Mouse (Mus musculus) NIH3T3 (cell line): Measurements from ENCODE around the gene Ppif.

Source experiments
- DNase-seq: peaks from one replicate; pipeline ENCODE4 v3.0.0-alpha.2; 2012; ENCODE audit warnings: low read depth

The Ppif gene

DNA sequence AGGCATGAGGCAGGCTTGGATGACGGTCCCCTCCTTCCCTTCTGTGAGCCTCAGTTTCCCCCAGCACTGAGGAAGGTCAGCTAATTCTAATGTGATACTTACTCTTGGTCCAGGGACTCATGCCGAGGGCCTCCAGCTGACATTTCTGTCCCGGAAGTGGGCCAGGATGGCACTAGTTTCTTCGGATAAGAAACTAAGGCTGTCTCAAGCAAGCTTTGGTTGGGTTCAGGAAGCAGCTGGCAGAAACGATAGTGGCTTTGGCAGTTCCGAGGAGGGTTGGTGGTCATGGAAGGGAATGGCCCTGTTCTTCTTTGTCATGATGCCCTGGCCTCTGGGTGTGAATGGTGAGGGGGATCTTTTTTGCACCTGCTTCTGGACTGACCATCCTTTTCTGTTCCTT lies 1.1 kb downstream of the Ppif start:
- DNase-seq = no peak

DNA sequence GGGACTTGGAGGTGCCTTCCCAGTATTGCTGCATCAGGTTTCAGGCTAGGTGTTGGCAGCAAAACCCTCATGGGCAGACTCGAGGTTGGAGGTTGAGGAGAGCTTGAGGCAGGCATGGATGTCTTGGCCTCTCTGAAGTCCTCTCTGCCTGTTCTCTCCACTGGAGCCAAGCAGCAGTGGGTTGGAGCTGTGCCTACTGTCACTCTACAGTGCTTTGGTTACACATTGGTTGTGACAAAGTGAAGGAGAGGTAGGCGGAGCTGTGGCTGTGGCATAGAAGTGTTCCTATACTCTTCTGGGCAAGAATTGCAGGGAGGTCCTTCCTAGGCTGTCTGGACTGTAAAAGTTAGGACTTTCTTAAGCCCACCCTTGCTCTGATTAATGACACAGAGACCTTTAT lies 2.4 kb downstream of the Ppif start:
- no peak for DNase-seq

DNA sequence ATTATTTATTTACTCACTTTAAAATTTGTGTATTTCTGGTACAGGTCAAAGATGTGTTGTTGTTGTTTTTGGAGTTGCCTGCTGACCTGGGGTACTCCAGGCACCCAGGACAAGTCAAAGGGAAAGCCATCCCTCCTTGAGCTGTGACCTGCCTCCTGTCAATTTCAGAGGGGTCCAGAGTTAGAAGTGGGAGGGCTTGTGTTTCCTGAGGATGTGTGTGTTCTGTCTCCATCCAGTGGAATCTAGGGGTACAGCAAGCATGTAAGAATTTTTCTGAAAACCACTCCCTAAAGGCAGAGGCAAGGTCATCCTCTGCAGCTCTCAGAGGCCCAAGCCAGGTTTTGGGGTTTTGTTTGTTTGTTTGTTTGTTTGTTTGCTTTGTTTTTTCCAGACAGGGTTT lies 8.0 kb downstream of the Ppif start:
- peak; percentile 71 for DNase-seq

DNA sequence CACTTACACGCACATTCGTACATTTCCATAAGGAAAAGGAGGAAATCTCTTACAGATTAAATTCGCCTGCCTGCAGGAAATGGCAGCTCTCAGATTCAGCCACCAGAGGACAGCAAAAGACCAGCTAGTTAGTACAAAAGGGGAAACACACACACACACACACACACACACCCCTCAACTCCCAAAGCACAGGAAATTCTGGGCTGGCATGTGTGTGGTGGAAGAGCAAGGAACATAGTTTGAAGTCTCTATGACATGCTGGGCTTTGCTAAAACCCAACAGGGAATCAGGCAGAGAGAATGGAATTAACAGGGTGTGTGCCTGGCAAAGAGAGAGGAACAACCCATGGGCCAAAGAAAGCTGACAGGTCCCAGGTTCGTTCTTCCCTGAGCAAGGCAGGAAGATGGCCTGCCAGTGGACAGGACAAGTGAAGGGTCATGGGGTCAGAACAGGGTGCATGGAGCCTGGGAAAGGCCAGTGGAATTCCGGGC lies 13.8 kb downstream of the Ppif start:
- peak; percentile 84 for DNase-seq

DNA sequence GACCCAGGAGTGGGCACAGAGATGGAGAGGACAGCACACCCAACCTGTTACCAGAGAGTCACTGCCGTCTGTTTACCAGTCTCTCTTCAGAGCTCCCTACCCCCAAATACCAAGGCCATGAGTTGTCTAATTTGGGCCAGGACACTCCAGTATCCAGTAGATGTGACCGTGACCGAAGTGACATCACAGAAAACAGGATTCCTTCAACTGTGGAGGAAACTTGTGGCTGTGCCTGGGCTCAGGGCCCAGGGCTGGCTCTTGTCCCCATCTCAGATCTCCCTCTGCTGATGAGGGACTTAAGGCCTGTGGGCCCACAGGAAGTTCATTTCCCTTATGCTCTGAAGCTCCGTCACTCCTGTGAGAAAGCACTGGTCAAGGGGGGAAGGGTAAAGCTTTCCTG lies 14.5 kb downstream of the Ppif start:
- peak; percentile 28 for DNase-seq

DNA sequence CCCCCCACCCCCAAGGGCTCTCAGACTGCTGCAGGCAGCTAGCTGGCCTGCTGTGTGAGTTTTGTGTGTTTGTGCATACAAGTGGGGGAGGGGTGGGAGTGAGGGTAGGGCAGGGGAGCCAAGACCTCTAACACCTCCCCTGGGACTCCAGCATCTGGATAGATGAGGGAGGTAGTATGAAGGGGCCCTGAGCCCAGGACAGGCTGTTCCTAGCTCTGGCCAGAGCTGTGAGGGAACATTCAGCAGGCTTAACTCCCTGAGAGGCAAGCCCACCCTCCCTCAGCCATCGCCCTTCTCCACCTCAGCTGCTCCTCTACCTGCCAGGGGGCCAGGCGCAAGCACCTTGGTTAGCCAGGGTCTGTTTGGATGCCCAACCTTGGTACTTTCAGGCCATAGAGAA lies 15.0 kb downstream of the Ppif start:
- DNase-seq = peak; percentile 43

DNA sequence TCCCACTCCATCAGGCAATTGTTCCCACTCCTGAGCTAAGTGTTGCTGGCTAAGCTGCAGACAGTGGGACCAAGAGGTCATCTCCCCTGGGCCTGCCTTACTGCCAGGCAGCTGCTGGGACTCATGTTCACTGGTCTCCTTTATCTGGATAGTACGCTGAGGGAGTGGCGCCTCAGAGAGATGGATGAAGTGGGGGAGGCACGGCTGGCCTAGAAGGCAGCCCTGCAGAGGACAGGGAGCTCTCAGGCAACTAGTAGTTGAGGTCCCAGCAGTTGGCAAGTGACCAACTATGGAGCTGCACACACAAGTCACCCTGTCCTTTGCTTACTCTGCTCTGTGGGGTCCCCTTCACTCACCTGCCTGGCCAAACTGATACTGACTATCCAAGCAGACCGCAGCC lies 16.1 kb downstream of the Ppif start:
- DNase-seq = peak; percentile 20

DNA sequence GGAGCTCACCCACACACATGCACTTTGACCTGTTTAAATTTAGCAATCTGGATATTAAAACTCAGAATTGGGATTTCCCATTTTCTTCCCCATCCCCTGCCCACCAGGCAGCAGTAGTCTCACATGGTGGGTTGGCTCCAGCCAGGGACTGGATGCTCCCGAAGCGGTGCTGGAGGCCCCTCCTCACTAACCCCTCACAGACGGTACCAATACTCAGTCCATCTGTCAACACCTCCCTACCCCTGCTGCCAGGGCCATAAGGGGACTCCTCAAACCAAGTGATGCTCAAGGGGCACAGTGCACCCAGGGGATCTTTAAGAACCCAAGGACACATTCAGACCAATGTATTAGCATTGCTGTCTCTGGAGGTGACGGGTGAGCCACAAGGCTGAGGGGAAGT lies 16.7 kb downstream of the Ppif start:
- DNase-seq = no peak

DNA sequence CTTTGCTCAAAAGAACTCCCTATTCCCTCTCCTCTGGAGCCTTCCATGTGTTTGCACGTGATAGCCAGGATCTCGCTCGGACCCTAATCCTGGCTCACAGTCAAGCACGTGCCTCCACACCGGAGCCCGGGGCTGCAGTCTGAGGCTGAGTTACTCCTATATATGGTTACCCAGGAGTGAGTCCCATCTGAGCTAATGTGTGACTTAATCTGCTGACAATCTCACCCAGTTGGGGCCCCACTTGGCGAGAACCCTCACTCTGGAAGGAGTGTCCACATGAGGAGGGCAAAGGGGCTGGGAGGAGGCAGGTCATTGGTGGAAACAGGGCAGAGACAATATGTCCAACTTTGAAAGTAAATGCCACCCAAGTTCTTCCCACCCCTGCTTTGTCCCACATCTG lies 17.2 kb downstream of the Ppif start:
- peak; percentile 41 for DNase-seq

DNA sequence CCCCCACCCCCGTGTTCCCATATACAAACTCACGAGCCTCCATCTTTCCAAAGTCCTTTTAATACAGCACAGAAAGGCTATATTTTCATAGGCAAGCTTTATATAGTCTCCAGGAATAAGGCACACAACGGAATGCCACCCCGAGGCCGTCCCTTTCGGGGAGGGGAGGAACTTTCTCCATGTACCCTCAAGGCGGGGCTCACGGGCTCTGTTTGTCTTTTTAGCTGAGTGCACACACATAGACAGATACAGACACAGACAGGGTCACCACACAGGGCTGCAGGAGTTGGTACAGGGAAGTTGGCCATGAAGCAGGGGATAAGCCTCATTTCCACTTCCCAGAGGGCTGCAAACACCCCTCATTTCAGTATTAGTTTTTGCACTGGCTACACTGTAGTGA lies 17.6 kb downstream of the Ppif start:
- DNase-seq = no peak

DNA sequence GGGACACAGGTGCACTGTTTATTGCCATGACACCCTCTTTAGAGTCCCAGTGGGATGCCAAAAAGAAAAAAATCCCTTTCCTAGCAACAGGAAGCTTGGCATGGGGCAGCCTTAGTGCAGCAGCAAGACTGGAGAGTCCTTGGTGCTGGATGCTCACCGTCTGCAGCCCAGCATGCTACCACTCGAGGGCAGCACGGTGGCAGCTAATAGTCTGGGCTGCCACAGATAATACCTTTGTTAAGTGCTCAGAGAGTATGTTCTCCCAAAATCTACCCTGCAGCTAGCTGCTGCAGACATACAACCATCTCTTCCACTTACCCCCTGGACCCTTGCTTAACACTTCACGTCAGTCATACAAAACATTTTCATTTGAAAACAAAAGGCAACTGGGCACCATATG lies 19.5 kb downstream of the Ppif start:
- DNase-seq = peak; percentile 66

DNA sequence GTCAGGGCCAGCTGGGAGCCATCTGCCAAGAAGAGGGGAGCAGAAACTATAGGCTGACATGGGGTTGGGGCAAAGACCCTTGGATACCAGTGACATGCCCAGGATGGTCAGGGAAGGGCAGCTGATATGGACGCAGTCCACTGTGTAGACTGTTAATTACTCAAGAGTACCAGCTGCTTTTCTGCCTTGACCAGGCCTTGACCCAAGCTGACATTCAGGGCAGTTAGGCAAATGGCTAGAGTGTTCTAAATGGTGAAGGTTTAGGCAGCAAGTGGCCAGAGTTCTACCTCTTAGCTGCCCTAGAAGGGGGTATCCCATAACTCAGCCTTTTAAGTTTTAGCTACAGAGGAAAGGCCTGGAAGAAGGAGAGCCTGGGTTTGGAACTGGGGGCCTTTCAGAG lies 22.6 kb downstream of the Ppif start:
- no peak for DNase-seq

DNA sequence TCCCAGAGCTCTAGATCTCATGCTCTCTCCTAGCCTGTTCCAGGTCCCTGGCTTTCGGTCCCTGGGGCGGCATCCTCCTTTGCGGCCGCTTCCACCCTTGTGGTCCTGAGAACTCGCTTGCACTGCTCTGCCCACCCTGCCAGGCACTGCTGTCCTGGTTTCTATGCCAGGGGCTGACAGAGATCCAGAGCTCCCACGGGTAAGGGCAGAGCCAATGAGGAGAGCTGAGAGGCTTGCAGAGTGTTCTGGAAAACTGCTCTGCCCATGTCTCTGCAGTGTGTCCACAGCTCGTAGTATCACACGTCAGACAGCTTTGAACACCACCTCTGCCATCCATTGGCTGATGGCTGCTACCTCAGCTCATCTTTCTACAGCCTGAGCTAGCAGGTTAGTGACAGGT lies 23.8 kb downstream of the Ppif start:
- no peak for DNase-seq

DNA sequence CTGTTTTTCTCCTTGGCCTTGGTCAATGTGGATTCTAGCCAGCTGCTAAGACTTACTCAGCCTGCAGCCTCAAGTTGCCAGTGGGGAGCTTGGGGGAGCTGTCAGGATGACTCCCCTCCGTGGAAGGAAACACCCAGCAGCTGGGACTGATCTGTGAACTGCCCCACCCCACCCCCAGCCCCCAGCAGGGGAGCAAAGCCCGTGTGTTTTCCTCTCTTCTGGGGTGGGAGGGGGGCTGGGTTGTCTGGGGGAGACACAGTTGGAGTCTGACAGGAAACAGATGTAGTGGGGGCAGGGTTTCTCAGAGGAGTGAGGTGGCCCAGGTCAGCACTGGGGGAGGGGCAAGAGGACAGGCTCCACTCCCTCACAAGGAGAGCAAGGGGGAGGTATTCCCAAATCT lies 24.5 kb downstream of the Ppif start:
- peak; percentile 87 for DNase-seq

DNA sequence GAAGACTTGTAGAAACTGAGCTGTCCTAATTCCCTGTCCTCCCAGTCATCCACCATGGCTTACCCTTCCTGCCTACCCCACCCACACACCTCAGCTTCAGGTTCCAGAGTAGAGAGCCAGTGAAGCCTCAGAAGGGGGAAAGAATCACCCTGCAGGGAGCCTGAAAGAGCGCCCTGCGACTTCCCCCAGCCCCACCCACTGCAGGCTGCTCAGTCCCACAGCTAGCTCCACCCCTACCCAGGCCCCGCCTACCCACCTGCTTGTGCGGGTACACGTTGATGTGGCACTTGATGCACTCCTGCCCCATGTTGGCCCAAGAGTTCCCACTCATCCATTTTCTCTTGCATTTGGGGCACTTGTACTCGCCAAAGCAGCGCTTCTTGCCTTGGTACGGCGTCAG lies 25.4 kb downstream of the Ppif start:
- no peak for DNase-seq

DNA sequence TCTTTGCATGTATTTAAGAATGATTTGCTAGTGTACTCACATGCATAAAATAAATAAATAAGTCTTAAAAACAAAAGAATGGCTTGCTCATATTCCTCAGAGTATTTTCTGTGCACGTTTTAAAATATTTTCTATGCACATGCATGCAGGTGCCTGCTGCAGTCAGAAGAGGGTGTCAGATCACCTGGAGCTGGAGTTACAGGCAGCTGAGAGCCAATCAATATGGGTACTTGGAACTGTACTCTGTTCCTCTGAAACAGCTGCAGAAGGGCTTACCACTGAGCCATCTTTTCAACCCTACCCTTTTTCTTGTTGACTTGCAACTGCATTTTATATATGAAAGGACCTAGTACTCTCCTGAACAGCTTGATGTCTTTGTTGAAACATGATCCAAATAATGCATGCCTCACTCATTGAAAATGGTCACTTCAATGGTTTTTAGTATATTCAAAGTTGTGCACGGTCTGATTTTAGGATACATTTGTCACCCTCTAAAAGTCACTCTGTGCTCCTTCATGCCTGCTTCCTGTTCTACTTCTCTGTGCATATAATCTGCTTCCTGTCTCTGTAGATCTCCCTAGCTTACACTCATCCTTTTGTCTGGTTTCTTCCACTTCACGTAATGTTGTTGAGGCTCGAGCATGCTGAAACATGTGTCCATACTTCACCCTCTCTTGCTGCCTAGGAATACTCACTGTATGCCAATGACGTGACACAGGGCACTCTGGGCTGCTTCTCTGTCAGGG lies 27.2 kb downstream of the Ppif start:
- DNase-seq = no peak

DNA sequence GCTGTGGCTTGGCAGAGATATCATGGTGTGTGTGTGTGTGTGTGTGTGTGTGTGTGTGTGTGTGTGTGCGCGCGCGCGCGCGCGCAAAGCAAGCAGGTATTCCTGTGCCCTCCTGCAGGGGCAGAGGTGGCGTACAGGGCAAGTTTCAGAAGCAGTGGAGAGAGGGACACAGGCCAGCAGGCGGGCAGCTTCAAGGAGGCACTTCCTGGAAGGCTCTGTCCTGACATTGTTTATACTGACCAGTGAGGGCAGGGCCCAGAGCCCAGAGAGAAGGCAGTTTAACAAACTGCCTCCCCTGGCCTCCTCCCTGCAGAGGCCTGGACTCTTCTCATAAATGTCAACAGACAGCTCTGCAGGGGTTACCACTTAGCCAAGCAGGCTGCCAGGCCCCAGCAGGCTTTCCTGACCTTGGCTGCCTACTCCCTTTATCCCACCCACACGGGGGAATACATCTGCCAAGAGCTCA lies 31.1 kb downstream of the Ppif start:
- peak; percentile 79 for DNase-seq

DNA sequence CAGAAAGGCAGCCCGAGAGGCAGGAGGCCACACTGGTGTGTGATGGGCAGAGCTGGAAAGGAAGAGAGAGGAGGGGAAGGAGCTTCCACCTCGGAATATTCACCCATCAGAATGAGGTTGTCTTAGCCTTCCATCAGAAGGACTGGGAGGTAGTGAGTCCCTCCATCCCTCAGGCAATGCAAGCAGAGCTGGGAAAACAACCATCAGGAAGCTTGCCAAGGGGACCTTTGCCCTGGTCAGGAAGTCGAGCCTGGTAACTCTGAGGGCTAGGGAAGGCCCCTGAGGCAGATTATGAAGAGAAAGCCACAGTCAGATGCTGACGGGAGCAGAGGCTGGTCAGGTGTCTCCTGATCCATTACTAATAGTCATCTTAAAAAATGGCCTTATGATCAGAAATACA lies 31.7 kb downstream of the Ppif start:
- DNase-seq = peak; percentile 68

DNA sequence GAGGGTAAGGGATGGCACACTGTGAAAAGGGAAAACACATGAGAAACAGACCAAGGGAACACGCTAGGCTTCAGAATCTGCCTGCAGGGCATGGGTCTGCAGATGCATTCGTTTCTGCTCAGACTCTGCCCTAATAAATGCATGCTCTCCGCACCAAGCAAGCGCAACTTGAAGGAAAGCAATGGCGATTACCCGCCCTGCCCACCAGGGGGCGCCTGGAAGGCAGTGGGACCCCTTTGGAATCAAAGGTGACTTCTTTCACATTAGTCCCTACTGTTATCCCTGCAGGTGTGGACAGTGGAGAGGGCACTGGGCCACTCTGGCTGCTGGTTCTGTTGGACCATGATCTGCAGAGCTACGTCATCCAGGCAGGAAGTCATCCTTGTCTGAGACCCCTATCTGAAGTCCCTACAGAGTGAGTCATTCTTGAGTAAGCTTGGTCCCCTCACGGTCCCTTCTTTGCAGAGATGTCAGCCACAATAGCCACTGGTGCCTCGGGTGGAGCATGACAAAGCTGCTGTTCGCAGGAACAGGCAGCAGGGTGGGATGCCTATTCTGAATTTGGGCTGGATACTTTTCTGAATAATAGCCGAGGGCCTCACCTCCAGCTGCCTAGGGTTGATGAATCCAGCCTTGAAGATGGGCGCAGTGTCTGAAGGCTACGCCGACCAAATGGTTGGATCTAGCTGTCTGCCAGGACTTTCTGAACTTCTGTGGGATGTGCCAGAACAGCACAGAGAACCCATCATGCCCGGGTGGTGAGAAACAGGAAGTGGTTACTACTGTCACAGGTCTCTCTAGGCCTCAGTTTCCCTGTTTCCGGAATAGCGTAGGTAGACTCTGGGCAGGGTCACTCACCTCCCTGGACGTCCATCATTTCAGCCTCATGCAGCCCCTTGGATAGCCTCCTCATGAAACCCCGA lies 32.5 kb downstream of the Ppif start:
- DNase-seq = peak; percentile 63

DNA sequence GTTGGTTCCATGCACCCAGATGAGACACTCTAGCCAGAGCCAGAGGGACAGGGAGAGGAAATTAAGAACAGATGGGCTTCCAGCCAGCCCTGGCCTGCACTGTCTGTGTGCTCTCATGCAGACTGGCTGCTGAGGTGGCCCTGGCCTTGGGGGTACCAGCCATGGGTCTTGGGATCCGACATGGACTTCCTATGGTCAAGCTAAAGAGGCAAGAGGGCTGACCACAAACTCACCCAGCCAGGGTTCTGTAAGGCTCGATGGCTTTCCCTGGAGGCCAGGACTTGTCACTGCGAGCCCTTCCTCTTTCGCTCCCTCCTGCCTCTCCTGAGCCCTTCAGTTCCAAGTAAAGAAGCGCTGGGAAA lies 33.2 kb downstream of the Ppif start:
- peak; percentile 50 for DNase-seq

DNA sequence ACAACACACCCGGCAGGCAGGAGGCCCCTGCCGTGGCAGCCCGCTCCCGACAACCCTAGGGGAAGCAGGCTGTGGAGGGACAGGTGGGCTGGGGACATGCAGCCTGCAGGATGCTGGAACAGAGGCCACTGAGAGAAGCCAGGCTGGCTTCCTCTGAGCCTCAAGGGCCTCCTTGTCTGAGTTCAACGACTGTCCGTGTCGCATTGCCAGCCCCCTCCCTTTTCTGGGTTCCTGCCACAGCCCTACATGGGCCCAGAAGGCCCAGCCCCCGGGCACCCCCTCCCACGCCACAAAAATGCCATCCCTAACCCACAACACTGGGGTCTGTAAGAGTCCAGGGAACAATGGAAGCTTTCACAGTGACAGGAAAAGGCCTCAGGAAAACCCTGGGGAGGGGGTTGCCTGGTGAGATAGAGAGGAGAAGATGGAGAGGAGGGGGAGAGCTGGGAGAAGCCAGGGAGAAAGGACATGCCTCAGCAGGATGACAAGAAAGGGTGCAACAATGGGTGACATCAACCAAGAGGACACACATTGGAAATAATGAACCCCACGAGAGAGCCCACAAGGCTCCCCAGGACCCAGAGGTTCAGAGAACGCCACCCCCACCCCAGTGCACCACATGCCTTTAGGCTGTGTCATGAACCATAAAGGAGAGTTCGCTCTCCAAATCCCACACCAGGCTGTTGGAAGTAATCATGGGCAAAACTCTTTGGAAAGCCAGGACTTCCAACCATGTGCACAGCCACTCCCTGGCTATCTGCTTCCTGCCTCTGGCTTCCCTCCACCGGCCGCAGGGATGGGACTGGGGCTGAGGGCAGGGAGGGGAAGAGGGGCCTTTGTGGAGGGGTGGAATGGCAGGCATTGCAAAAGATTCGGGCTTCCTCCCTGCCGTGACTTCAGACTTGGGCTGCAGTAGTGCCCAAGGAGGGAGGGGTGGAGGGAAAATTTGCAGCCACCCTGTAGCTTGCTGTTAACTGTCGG lies 41.1 kb downstream of the Ppif start:
- peak; percentile 88 for DNase-seq

DNA sequence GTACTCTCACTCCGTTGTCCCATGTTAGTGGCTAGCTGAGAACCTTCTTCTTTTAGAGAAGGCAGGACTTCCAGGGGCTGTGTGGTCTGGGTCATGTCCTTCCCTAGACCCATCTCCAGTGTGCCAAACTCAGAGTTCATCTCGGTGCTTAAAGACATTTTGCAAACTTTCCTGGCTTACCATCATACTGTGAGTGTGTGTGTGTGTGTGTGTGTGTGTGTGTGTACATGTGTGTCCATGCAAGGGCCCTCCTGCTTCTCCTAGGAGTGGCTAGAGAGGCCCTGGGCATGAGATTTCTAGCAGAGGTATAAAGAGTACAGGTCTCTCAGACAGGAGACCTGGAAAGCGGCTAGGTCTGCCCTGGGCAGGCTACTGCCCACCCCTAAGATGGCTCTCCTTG lies 42.2 kb downstream of the Ppif start:
- DNase-seq = peak; percentile 50
